Mouse (Mus musculus): ENCODE measurements around the gene Hecw2.

DNA sequence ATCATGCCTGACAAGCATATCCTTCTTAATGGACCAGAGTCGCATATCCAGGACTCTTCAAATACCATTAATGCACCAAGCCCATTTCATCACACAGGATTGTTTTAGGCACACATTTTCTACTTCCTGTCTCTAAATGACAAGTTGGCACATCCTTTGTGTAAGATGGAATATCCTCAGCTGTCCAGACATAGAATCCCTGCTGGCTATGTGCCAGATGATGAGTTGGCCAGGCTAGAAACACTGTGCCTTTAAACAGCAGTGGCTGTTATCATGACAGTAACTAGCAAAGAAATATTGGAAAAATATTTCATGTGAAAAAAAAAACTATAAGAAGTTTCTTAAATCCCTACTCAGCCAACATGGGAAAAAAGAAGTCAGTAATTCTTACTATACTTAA is 35.4 kb downstream of the Hecw2 start:
- TF ChIP-seq CTCF (IDR thresholded peaks at IDR 0.05; ENCODE audit: low read depth) (no peak), EP300 (optimal IDR thresholded peaks at IDR 0.05) (no peak)
